Mouse (Mus musculus): Measurements from ENCODE around the gene Btbd9. TPM values are rescaled to one million over a fixed set of nuclear protein-coding genes. Genes with fewer than 3 reads are reported as not detected.

Btbd9 gene
- polyA plus RNA-seq, 1 experiment from 2014 or later, result 121 TPM

DNA sequence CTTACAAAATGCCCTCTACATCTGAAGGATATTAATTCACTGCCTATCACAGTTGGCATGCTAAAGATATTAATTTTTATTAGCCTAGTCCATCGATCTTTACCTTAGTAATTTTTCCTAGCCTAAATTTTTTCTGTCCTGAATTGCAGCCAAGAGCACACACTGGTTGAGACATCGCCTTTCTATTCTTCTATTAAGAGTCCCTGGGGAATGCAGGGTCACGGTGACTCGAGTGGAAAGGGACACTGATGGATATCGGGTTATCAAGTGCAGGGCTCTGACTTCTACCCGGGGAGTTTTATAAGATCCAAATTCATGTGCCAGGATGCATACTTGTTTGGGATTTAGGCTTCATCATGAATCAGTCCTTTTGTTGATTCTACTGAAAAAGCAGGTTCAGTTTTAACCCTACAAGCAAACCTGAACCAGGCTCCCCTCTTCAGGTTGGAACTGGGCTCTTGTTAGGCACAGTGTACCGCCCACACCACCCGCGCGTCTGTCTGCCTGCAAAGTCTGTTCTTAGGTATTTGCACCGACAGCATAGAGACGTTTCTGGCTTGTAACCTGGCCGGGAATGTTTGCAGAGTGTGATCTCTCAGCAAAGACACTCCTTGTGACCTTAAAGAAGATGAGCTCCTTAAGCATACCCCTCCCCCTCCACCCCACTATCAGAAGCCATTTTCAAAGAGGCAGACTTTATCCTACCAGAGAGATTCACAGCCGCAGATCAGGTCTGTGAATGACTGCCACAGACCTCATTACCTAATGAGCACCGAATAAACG, 297.5 kb downstream of the Btbd9 start:
- Histone ChIP-seq H3K4me3 (replicated peaks) (no peak overlapping the region), H3K27me3 (replicated peaks) (no peaks in the 10 kb centered on the region), H3K4me2 (no peak overlapping the region), H3K27ac (replicated peaks) (no peak overlapping the region), H3K9me3 (replicated peaks) (no peaks in the 10 kb centered on the region), H3K9ac (replicated peaks) (no peak overlapping the region), H3K36me3 (no peaks in the 10 kb centered on the region), H3K4me1 (peaks cover 11% of the 10 kb centered on the region)
- WGBS, result 27% methylated on average over 16 of the region's 16 CpGs
- no peak for ATAC-seq (ENCODE audit: low FRiP score)

DNA sequence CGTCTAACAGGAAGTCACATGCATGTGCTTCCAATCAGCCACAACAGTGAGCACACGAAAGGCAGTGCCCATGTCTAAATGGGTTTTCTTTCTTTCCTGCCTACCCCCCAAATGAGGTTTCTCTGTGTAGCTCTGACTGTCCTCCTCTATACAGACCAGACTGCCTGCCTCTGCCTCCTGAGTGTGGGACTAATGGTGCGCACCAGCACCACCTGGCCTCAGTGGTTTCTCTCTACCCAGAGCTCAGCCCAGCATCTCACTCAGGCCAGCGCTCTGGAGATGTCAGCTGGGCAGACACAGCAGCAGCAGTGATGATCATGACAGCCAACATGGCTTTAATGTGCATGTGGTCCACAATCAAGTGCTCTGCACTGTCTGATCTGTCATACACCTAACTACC, 299.8 kb downstream of the Btbd9 start:
- ATAC-seq (ENCODE audit: low FRiP score), result no peak
- H3K27ac ChIP-seq (replicated peaks), result no peak overlapping the region
- H3K4me3 ChIP-seq (replicated peaks), result no peak overlapping the region
- H3K4me2 ChIP-seq, result no peak overlapping the region
- 81% methylated on average over 4 of the region's 4 CpGs for WGBS
- H3K9ac ChIP-seq (replicated peaks), result no peak overlapping the region
- 0 out of 2 replicates have a peak, but pooled peaks cover 5% of the 10 kb centered on the region for H3K36me3 ChIP-seq
- H3K27me3 ChIP-seq (replicated peaks), result no peaks in the 10 kb centered on the region
- H3K9me3 ChIP-seq (replicated peaks), result no peaks in the 10 kb centered on the region
- H3K4me1 ChIP-seq, result peaks cover 11% of the 10 kb centered on the region

DNA sequence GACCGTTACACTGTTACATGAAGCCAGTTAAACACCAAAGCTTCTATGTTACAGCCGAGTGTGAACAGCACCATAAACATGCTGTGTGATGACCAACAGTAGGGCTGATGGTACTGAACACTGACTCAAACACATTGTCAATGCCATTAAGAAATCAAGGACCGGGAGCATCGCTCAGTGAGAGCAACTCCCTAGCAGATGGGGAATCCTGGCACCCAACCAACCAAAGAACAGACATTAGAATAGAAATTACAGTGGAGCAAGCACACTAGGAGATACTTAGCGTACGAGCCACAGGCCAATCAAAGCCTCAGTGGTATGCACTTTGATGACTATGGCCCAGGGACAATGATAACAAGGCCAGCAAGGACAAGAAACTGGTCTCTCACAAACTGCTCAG, 303.5 kb downstream of the Btbd9 start:
- H3K4me1 ChIP-seq, result 0 out of 2 replicates have a peak, but pooled peaks cover 2% of the 10 kb centered on the region
- no peak overlapping the region for H3K27ac ChIP-seq (replicated peaks)
- H3K4me2 ChIP-seq, result no peak overlapping the region
- no peaks in the 10 kb centered on the region for H3K9me3 ChIP-seq (replicated peaks)
- no peak overlapping the region for H3K4me3 ChIP-seq (replicated peaks)
- ATAC-seq (ENCODE audit: low FRiP score), result no peak
- H3K9ac ChIP-seq (replicated peaks), result no peak overlapping the region
- whole genome bisulfite sequencing, result 61% methylated on average over 6 of the region's 6 CpGs
- 0 out of 2 replicates have a peak, but pooled peaks cover 5% of the 10 kb centered on the region for H3K36me3 ChIP-seq
- H3K27me3 ChIP-seq (replicated peaks), result no peaks in the 10 kb centered on the region

DNA sequence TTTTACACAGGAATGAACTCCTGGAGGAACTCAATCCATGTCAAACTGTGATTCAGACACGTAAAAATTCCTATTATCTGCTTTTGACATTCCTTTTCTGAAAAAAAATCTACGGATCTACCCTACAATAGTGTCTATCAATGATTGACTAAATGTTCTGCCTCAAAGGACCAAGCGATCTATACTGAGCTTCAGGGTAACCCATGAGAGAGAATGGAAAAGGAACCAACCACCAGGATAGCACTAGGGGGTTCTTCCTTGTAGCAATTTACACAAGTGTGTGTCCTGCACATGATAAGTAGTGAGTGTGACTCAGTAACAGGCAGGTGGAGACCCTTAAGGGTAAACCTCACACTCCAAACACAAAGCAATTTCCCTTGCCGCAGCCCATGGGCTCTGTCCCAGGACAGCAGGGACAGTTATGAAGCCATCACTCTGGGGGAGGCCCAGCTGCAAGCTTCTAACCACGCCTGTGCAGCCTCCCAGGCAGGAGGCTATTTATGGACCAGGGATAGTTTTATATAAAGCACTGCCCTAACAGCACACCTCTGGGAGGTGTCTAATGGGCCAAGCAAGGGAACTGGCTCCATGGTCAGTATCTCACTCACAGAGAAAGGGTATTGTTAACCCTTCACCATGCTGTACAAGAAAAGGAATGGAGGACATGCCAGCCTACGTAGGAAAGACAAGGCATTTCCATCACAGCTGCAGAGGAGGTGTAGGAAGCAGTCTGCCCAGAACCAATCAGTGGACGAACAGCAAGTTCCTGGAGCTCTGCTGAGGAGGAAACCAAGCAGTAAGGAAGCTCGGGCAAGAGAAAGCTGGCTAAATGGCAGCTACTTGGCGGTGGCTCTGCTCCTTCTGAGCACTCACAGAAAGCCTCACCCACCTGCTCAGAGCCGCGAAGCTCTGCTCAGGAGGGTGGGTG, 306.9 kb downstream of the Btbd9 start:
- H3K27me3 ChIP-seq (replicated peaks), result no peaks in the 10 kb centered on the region
- no peaks in the 10 kb centered on the region for H3K9me3 ChIP-seq (replicated peaks)
- no peak overlapping the region for H3K9ac ChIP-seq (replicated peaks)
- H3K36me3 ChIP-seq, result 0 out of 2 replicates have a peak, but pooled peaks cover 8% of the 10 kb centered on the region
- H3K27ac ChIP-seq (replicated peaks), result no peak overlapping the region
- no peak for ATAC-seq (ENCODE audit: low FRiP score)
- no peak overlapping the region for H3K4me2 ChIP-seq
- 0 out of 2 replicates have a peak, but pooled peaks cover 2% of the 10 kb centered on the region for H3K4me1 ChIP-seq
- 74% methylated on average over 11 of the region's 11 CpGs for WGBS
- H3K4me3 ChIP-seq (replicated peaks), result no peak overlapping the region

DNA sequence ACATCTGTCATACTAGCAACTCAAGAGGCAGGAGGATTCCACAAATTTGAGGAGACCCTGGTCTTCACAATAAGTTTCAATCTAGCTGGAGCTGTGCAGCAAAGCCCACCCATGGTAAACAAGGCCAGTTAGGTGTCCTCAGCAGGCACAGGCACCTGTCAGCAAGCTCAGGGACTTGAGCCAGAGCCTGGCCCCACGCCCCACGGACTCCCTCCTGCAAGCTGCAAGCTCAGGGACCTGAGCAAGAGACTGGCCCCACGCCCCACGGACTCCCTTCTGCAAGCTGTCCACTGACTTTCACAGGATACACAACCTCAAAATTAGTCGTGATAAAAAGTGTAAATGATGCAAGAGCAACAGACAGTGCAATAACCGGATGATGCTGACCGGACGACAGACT, 307.8 kb downstream of the Btbd9 start:
- Histone ChIP-seq H3K27ac (replicated peaks) (no peak overlapping the region), H3K9ac (replicated peaks) (no peak overlapping the region), H3K4me2 (no peak overlapping the region), H3K36me3 (0 out of 2 replicates have a peak, but pooled peaks cover 8% of the 10 kb centered on the region), H3K4me1 (peaks cover 5% of the 10 kb centered on the region; the same call in 1 of the 2 replicates), H3K27me3 (replicated peaks) (no peaks in the 10 kb centered on the region), H3K9me3 (replicated peaks) (no peaks in the 10 kb centered on the region), H3K4me3 (replicated peaks) (no peak overlapping the region)
- ATAC-seq (ENCODE audit: low FRiP score), result no peak
- 93% methylated on average over 8 of the region's 8 CpGs for WGBS

DNA sequence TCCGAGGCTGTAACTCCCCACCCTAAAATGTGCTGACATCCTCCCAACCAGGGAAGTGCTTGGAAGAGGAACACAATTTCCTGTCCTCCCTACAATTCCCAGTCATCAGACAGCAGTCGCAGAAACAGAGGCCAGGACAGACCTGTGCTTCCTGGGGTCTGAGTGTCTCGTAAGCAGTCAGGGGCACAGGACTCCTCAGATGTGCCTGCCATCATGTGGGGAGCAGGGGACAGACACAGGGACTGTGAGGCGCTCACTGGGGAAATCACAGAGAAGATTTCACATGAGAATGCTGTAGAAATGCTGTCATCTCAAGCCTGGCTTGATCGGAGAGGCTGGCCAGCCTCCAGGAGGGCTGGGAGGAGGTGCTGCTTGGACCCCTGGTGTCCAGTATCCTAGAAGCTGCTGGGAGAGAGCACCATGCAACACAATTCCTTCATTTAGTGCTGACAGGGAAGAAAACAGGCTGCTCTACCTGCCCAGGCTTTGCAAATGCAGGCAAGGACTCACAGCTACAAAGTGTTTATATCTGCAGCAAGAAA, 308.8 kb downstream of the Btbd9 start:
- ATAC-seq (ENCODE audit: low FRiP score), result no peak

DNA sequence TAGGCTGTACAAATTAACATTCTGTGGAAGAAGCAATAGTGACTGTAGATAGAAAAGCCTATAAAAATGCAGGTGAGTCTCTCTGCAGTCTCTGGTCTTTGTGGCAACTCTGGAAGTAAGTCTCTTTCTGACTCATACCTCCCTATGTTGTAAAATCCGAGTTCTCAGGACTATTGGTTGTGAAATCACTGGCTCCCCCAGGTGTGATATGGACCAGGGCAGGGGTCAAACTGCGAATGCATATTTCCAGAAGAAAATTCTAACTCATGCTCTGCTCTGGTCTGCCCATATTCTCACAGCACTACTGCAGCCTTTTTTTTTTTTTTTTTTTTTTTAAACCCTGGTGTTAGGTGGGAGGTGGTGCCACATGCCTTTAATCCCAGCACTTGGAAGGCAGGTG, 312.8 kb downstream of the Btbd9 start:
- H3K4me3 ChIP-seq (replicated peaks), result no peak overlapping the region
- no peak overlapping the region for H3K9ac ChIP-seq (replicated peaks)
- ATAC-seq (ENCODE audit: low FRiP score), result no peak
- no peak overlapping the region for H3K27ac ChIP-seq (replicated peaks)
- no peak overlapping the region for H3K4me2 ChIP-seq
- no peaks in the 10 kb centered on the region for H3K9me3 ChIP-seq (replicated peaks)
- H3K4me1 ChIP-seq, result peaks cover 41% of the 10 kb centered on the region
- WGBS, result 80% methylated on average over 2 of the region's 2 CpGs
- H3K27me3 ChIP-seq (replicated peaks), result no peaks in the 10 kb centered on the region
- H3K36me3 ChIP-seq, result 0 out of 2 replicates have a peak, but pooled peaks cover 4% of the 10 kb centered on the region

More for the DNA sequence above, 308.8 kb downstream of the Btbd9 start:
- H3K9me3 ChIP-seq (replicated peaks), result no peaks in the 10 kb centered on the region
- 0 out of 2 replicates have a peak, but pooled peaks cover 4% of the 10 kb centered on the region for H3K36me3 ChIP-seq
- H3K4me3 ChIP-seq (replicated peaks), result no peak overlapping the region
- 80% methylated on average over 5 of the region's 5 CpGs for WGBS
- no peak overlapping the region for H3K9ac ChIP-seq (replicated peaks)
- H3K4me2 ChIP-seq, result no peak overlapping the region
- H3K27me3 ChIP-seq (replicated peaks), result no peaks in the 10 kb centered on the region
- H3K4me1 ChIP-seq, result peaks cover 14% of the 10 kb centered on the region
- no peak overlapping the region for H3K27ac ChIP-seq (replicated peaks)

DNA sequence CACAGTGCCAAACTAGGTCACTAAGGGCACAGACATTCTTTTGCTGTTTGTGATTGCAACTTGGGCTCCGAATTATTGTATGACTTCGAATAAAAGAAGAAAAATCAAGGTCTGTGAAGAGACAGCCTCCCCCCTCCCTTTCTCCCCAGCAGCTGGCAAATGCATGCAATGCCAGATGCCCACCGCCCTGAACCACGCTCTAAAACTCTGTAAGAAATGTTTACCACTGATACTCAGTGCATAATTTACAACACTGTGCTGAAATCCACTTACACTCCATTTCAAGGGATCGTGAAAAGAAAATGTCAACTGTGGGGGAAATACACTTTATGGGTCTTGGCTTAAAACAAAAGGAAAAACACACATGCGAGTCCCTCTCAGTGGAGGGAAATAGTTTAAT, 313.3 kb downstream of the Btbd9 start:
- peak overlapping the region; percentile 58 for H3K27ac ChIP-seq (replicated peaks)
- H3K4me1 ChIP-seq, result peaks cover 43% of the 10 kb centered on the region
- 0 out of 2 replicates have a peak, but pooled peaks cover 4% of the 10 kb centered on the region for H3K36me3 ChIP-seq
- no peaks in the 10 kb centered on the region for H3K9me3 ChIP-seq (replicated peaks)
- H3K9ac ChIP-seq (replicated peaks), result no peak overlapping the region
- no peak overlapping the region for H3K4me2 ChIP-seq
- 34% methylated on average over 6 of the region's 6 CpGs for WGBS
- H3K4me3 ChIP-seq (replicated peaks), result no peak overlapping the region
- H3K27me3 ChIP-seq (replicated peaks), result no peaks in the 10 kb centered on the region
- no peak for ATAC-seq (ENCODE audit: low FRiP score)

DNA sequence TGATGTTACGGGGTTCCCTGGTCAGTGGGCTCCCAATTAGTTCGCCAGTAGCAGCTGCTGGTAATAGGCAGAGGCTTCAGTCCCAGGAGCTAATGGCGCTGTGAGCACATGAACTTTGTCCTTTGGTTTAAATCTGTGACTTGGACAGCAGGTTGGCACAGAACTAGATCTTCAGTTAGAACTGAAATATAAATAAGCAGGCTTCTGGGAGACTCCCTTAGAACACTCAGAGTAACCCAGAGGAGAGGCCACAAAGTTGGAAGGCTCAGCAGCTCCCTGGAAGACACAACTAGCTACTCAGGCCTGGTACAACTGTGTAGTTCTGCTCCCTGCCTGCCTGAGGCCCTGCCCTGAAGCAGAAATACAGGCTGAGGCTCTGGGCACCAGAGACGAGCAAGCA, 313.8 kb downstream of the Btbd9 start:
- H3K9me3 ChIP-seq (replicated peaks), result no peaks in the 10 kb centered on the region
- no peak overlapping the region for H3K4me3 ChIP-seq (replicated peaks)
- no peak for ATAC-seq (ENCODE audit: low FRiP score)
- no peak overlapping the region for H3K9ac ChIP-seq (replicated peaks)
- peak overlapping the region; percentile 58 for H3K27ac ChIP-seq (replicated peaks)
- 0 out of 2 replicates have a peak, but pooled peaks cover 4% of the 10 kb centered on the region for H3K36me3 ChIP-seq
- H3K4me2 ChIP-seq, result no peak overlapping the region
- H3K27me3 ChIP-seq (replicated peaks), result no peaks in the 10 kb centered on the region
- 47% methylated on average over 4 of the region's 4 CpGs for WGBS
- peaks cover 48% of the 10 kb centered on the region for H3K4me1 ChIP-seq

DNA sequence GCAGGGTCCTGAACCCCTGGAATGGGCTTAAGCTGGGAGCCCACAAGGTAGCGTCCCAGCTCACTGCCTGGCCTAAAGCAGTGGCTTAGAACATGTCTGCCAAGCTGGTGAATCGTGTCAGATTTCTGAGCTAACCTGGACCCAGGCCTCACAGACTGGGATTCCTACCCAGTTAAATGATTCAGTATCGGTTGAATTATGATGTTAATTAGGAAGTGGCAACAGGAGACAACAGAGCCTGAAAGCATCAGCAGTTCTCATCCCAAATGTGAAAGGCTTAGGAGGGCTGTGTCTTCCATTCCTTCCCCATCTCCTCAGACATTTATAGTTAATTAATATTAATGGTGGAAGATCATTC, 314.3 kb downstream of the Btbd9 start:
- no peaks in the 10 kb centered on the region for H3K9me3 ChIP-seq (replicated peaks)
- no peak overlapping the region for H3K4me2 ChIP-seq
- ATAC-seq (ENCODE audit: low FRiP score), result 0 out of 2 replicates have a peak, but pooled peaks have one; percentile 39
- H3K36me3 ChIP-seq, result 0 out of 2 replicates have a peak, but pooled peaks cover 2% of the 10 kb centered on the region
- H3K27me3 ChIP-seq (replicated peaks), result no peaks in the 10 kb centered on the region
- no peak overlapping the region for H3K9ac ChIP-seq (replicated peaks)
- no peak overlapping the region for H3K4me3 ChIP-seq (replicated peaks)
- 50% methylated on average over 3 of the region's 3 CpGs for WGBS
- peaks cover 48% of the 10 kb centered on the region for H3K4me1 ChIP-seq
- H3K27ac ChIP-seq (replicated peaks), result peak overlapping the region; percentile 58; the same call in 1 of the 2 replicates

DNA sequence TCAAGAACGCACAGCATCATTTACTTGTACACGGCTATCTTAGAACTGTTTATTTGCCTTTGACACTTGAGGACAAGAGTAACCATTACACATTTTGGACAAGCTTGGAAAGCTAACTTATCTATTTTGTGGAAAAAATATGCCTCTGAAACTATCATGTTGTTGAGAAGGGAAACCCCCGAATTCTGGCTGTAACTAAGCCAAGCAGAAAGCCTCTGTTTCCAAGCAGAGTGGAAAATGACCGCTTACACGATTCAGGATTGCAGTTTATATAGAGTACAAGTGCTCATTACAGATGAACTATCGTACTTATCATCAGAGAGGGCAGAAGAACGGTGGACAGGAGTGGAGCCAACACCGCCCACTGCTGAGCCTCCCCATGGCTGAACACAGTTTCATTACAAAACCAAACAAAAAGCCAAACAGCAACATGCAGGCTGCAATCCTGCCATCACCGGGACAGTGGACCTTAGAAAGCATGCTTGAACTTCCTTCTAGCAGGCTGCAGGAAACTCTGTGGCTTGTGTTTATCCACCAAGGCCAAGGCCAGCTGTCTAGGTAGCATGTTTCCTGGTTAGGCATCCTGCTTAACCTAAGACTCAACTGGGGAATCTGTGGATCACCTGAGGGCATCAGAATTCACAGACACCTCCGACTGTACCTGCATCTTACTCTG, 314.8 kb downstream of the Btbd9 start:
- Histone ChIP-seq H3K4me3 (replicated peaks) (no peak overlapping the region), H3K27me3 (replicated peaks) (no peaks in the 10 kb centered on the region), H3K27ac (replicated peaks) (0 out of 2 replicates have a peak overlapping the region, but pooled peaks have one; percentile 15), H3K4me2 (no peak overlapping the region), H3K4me1 (peaks cover 53% of the 10 kb centered on the region), H3K36me3 (no peaks in the 10 kb centered on the region), H3K9ac (replicated peaks) (no peak overlapping the region), H3K9me3 (replicated peaks) (no peaks in the 10 kb centered on the region)
- no peak for ATAC-seq (ENCODE audit: low FRiP score)
- WGBS, result 61% methylated on average over 10 of the region's 10 CpGs
